ENCODE assay signal across 13 mouse cellular contexts in the genomic region with DNA sequence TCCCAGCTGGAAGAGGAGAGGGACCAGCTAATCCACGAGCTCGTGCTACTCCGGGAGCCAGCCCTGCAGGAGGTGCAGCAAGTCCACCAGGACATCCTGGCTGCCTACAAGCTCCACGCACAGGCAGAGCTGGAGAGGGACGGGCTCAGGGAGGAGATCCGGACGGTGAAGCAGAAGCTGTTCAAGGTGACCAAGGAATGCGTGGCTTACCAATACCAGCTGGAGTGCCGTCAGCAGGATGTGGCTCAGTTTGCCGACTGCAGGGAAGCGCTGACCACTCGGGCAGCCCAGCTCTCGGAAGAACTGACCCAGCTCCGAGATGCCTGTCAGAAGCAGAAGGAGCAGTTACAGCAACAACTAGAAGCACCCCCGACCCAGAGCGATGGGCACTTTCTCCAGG. TPM values are rescaled to one million over a fixed set of nuclear protein-coding genes. Genes with fewer than 3 reads are reported as not detected.
DNase-seq lines count a peak whose midpoint lies in the region; ATAC-seq and TF ChIP-seq lines count a peak whose summit lies in the region.
"Had no signal": no experiment of that assay in that cellular context is flagged by ENCODE, and none has a peak within 500 bp of the region (broad histone marks: within the 10 kb centered on the region; RNA-seq: fewer than 3 reads in every experiment).

No protein-coding gene starts in this region.

- TF ChIP-seq POLR2A in testis, adult 2 months (IDR thresholded peaks at IDR 0.05; ENCODE audit: control insufficient read depth, low read depth, low read length) = no peak

- H3K4me2 ChIP-seq in intestine, embryonic 14.5 days (ENCODE audit: low read length) = peak overlapping the region; percentile 9; the same call in 1 of the 2 replicates
- H3K4me2 ChIP-seq in intestine, embryonic 16.5 days (ENCODE audit: low read depth, low read length) = no peak overlapping the region
- H3K4me2 ChIP-seq: forebrain, embryonic 12.5 days had no signal

- H3K36me3 ChIP-seq in intestine, embryonic 14.5 days (ENCODE audit: control insufficient read depth, insufficient read depth, low read length) = no peaks in the 10 kb centered on the region
- no peaks in the 10 kb centered on the region for H3K36me3 ChIP-seq in intestine, embryonic 16.5 days (ENCODE audit: control insufficient read depth, insufficient read depth, low read length)
- H3K36me3 ChIP-seq in testis, adult 2 months (ENCODE audit: control insufficient read depth, insufficient read depth, low read length) = no peaks in the 10 kb centered on the region
- H3K36me3 ChIP-seq: forebrain, embryonic 12.5 days had no signal

- no peaks in the 10 kb centered on the region for H3K27me3 ChIP-seq in intestine, embryonic 14.5 days (replicated peaks; ENCODE audit: control insufficient read depth, insufficient read depth, low read length)
- no peaks in the 10 kb centered on the region for H3K27me3 ChIP-seq in intestine, embryonic 16.5 days (replicated peaks; ENCODE audit: control insufficient read depth, insufficient read depth, low read length)
- H3K27me3 ChIP-seq in testis, adult 2 months (ENCODE audit: control insufficient read depth, insufficient read depth, low read length) = no peaks in the 10 kb centered on the region

- peak; percentile 24 to 27 for DNase-seq in cerebellum, postnatal 25 days
- no peak for DNase-seq in cerebellum, postnatal 4 days (ENCODE audit: low spot score in 2 of 2)
- DNase-seq in intestine, embryonic 14.5 days (ENCODE audit: low spot score) = no peak
- DNase-seq in testis, postnatal 10 days (ENCODE audit: low spot score) = no peak
- no peak for DNase-seq in left cerebral cortex, postnatal 25 days (ENCODE audit: low spot score in 2 of 2)
- DNase-seq in MN1 (ENCODE audit: low spot score) = no peak
- DNase-seq: adrenal gland, postnatal 25 days; cerebellum, adult 18-20 months; spleen, adult 18-20 months had no signal

- ATAC-seq in intestine, embryonic 14.5 days (replicated peaks; ENCODE audit: low FRiP score, low TSS enrichment, low read depth) = no peak
- no peak for ATAC-seq in intestine, embryonic 16.5 days

- H3K4me3 ChIP-seq in intestine, embryonic 14.5 days (ENCODE audit: low read depth, low read length) = no peak overlapping the region
- H3K4me3 ChIP-seq in intestine, embryonic 16.5 days (ENCODE audit: low read length) = no peak overlapping the region
- H3K4me3 ChIP-seq in testis, adult 2 months (ENCODE audit: control insufficient read depth, low read depth, low read length) = peak overlapping the region; percentile 63
- H3K4me3 ChIP-seq: forebrain, embryonic 12.5 days had no signal

- peaks cover 4% of the 10 kb centered on the region for H3K4me1 ChIP-seq in intestine, embryonic 14.5 days (replicated peaks; ENCODE audit: control insufficient read depth, insufficient read depth, low read length)
- peaks cover 5% of the 10 kb centered on the region; the same call in 1 of the 2 replicates for H3K4me1 ChIP-seq in intestine, embryonic 16.5 days (ENCODE audit: control insufficient read depth, insufficient read depth, low read length)
- peaks cover 8% of the 10 kb centered on the region; the same call in 1 of the 2 replicates for H3K4me1 ChIP-seq in testis, adult 2 months (ENCODE audit: control insufficient read depth, insufficient read depth, low read length)

- TF ChIP-seq CTCF in testis, adult 2 months (IDR thresholded peaks at IDR 0.05; ENCODE audit: control insufficient read depth, insufficient read depth, insufficient replicate concordance, low read depth, low read length) = no peak

- WGBS in intestine, embryonic 14.5 days = 35% methylated on average over 16 of the region's 16 CpGs
- WGBS in intestine, embryonic 16.5 days = 42% methylated on average over 16 of the region's 16 CpGs

- H3K9ac ChIP-seq in intestine, embryonic 14.5 days (ENCODE audit: low read length) = no peak overlapping the region
- H3K9ac ChIP-seq in intestine, embryonic 16.5 days (ENCODE audit: low read depth, low read length) = no peak overlapping the region; the same call in 1 of the 2 replicates
- H3K9ac ChIP-seq: forebrain, embryonic 12.5 days had no signal

- H3K9me3 ChIP-seq in intestine, embryonic 14.5 days (ENCODE audit: control insufficient read depth, low read length) = no peaks in the 10 kb centered on the region
- H3K9me3 ChIP-seq in intestine, embryonic 16.5 days (ENCODE audit: control insufficient read depth, low read length) = no peaks in the 10 kb centered on the region
- H3K9me3 ChIP-seq: forebrain, embryonic 12.5 days had no signal

- H3K27ac ChIP-seq in intestine, embryonic 14.5 days (ENCODE audit: low read depth) = no peak overlapping the region
- no peak overlapping the region for H3K27ac ChIP-seq in intestine, embryonic 16.5 days (ENCODE audit: low read length)
- H3K27ac ChIP-seq in testis, adult 2 months (ENCODE audit: control insufficient read depth, insufficient read depth, low read depth, low read length) = no peak overlapping the region; the same call in 1 of the 2 replicates
- H3K27ac ChIP-seq: forebrain, embryonic 12.5 days had no signal

- intact Hi-C loops in left cerebral cortex, postnatal 25 days (cut with DNase I) = no loop called here

RNA-seq across cellular contexts. Expression of a gene that starts 6.3 kb away (rescaled TPM):
- polyA plus RNA-seq in intestine, embryonic 14.5 days (2014; fragmentation: Nextera tagmentation; extraction: Ambion mirVana) = 1.3 and 2.1 TPM in 2 replicates
- polyA plus RNA-seq in intestine, embryonic 16.5 days (2015; fragmentation: Nextera tagmentation; extraction: Ambion mirVana) = 1.1 and 1.3 TPM in 2 replicates
- polyA plus RNA-seq in testis, adult 2 months (2012; rRNA removed) = 0.36 and 0.40 TPM in 2 replicates
- 1 to 10 TPM; 1.4 to 1.6 TPM for total RNA-seq in left cerebral cortex, postnatal 25 days (2021)

RNA-seq across cellular contexts. Expression of a gene that starts 32.5 kb away (rescaled TPM):
- 7.2 and 7.4 TPM in 2 replicates for polyA plus RNA-seq in intestine, embryonic 14.5 days (2014; fragmentation: Nextera tagmentation; extraction: Ambion mirVana)
- 6.5 and 7.5 TPM in 2 replicates for polyA plus RNA-seq in intestine, embryonic 16.5 days (2015; fragmentation: Nextera tagmentation; extraction: Ambion mirVana)
- polyA plus RNA-seq in testis, adult 2 months (2012; rRNA removed) = 1.4 and 2.5 TPM in 2 replicates
- 10 to 100 TPM; 19.5 to 28.2 TPM for total RNA-seq in left cerebral cortex, postnatal 25 days (2021)
- total RNA-seq: neutrophil, adult 5-6 weeks had no signal

RNA-seq across cellular contexts. Expression of a gene that starts 41.5 kb away (rescaled TPM):
- polyA plus RNA-seq in intestine, embryonic 14.5 days (2014; fragmentation: Nextera tagmentation; extraction: Ambion mirVana) = 333 and 352 TPM in 2 replicates
- 271 and 297 TPM in 2 replicates for polyA plus RNA-seq in intestine, embryonic 16.5 days (2015; fragmentation: Nextera tagmentation; extraction: Ambion mirVana)
- 46.1 and 51.5 TPM in 2 replicates for polyA plus RNA-seq in testis, adult 2 months (2012; rRNA removed)
- total RNA-seq in left cerebral cortex, postnatal 25 days (2021) = 100 to 1,000 TPM; 121 to 127 TPM

RNA-seq across cellular contexts. Expression of a gene that starts 41.8 kb away (rescaled TPM):
- 46.9 and 51.3 TPM in 2 replicates for polyA plus RNA-seq in intestine, embryonic 14.5 days (2014; fragmentation: Nextera tagmentation; extraction: Ambion mirVana)
- 64.2 and 66.9 TPM in 2 replicates for polyA plus RNA-seq in intestine, embryonic 16.5 days (2015; fragmentation: Nextera tagmentation; extraction: Ambion mirVana)
- 19.1 and 20.7 TPM in 2 replicates for polyA plus RNA-seq in testis, adult 2 months (2012; rRNA removed)
- 10 to 100 TPM; 23.8 to 26.4 TPM for total RNA-seq in left cerebral cortex, postnatal 25 days (2021)

Comparison
In these comparisons a context has a peak if more than half of its experiments do, and no peak if none do; other contexts are left out.
1. DNase-seq: peak in cerebellum, postnatal 25 days (2 of 2); none in cerebellum, postnatal 4 days (0 of 2), intestine, embryonic 14.5 days (single experiment), testis, postnatal 10 days (single experiment), left cerebral cortex, postnatal 25 days (0 of 2) and MN1 (single experiment).